Mouse (Mus musculus) frontal cortex, adult (tissue): ENCODE measurements around the gene Slc26a3.
"Not testable (repeated sequence)": the region's sequence is repeated elsewhere in the genome, so short reads cannot be mapped to it uniquely, and the experiment has no call there.

Experiments used
- ATAC-seq: cut with Nextera tagmentation; 2 replicates; pipeline ENCODE4 v1.9.2; 2017; ENCODE audit warnings: mild to moderate bottlenecking, moderate library complexity, mixed read lengths; ENCODE audit not compliant: low TSS enrichment

Gene Slc26a3

GRCm38 (mm10) chr12:31421901-31422574, 31.4 kb downstream of the Slc26a3 start:
- no peak for ATAC-seq

DNA sequence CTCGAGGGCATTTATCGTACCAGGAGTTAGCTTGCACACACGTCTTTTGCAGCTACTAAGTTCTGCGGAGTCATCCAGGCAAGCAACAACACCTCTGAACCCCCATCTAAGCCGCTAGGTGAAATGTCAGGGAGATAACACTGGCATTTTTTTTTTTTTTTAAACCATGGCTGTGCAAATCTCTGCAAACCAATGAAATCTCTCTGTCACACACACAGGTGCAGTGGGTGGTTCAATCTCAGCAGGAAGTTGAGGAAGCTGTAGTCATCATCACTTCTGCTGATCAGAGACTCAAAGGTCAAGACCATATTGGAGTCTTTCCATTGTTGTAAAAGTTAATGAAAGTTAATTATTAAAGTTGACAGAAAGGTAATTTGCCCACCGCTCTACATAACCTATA, 47.1 kb downstream of the Slc26a3 start:
- no peak for ATAC-seq

GRCm38 (mm10) chr12:31439612-31440011, 48.9 kb downstream of the Slc26a3 start:
- ATAC-seq: no peak

- ATAC-seq: no peak
Observed at GRCm38 (mm10) chr12:31444131-31444546, 53.5 kb downstream of the Slc26a3 start.

GRCm38 (mm10) chr12:31444827-31445226, 54.2 kb downstream of the Slc26a3 start:
- no peak for ATAC-seq

- no peak for ATAC-seq
Observed at GRCm38 (mm10) chr12:31449341-31449740, 58.7 kb downstream of the Slc26a3 start.

- ATAC-seq: no peak
Observed at GRCm38 (mm10) chr12:31456271-31456670, 65.6 kb downstream of the Slc26a3 start.

DNA sequence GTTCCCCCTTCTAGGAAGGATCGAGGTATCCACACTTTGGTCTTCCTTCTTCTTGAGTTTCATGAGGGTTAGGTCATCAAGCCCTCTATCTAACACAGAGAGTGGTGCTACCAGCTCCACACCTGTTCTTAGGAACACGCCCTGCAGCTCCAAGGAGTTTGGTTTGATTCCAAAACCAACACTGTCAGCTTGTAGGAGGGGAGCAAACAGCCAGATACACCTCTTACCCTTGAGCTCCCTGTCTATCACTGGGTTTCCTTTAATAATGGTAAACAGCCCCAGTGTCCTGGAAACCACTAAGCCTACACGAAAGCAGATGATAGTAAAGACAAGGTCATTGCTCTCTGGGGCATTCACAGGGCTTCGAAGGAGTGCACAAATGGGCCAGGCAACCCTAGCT, 67.8 kb downstream of the Slc26a3 start:
- no peak for ATAC-seq

DNA sequence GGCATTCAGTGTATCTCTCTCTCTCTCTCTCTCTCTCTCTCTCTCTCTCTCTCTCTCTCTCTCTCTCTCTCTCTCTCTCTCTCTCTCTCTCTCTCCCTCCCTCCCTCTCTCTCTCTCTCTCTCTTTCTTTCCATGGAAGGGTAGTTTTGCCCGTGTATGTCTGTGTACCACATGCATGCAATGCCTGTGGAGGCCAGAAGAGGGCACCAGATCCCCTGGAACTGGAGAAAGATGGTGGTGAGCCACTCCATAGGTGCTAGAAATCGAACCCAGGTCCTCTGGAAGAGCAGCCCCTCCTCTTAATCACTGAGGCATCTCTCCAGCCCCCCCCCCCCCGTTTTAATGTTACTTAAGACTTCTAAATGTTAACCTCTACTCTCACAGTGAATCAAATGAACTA, 69.6 kb downstream of the Slc26a3 start:
- ATAC-seq: not testable (repeated sequence)

DNA sequence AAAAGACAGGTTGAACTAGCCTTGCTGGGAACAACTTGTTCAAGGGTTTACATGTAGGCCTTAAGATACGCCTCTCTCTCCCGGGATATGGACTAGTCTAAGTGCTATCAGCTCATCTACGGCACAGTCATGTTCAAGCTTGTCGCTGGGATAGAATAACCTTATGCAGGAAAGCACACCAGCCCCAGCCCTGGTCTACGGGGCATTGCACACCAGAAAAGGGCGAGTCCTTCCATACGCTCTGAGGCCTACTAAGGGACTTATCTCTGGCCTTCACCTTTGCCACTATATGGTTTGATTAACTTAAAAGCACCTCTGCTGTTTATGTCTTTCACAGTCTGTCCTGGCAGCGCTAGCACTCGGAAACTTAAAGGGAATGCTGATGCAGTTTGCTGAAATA, 70.7 kb downstream of the Slc26a3 start:
- no peak for ATAC-seq

GRCm38 (mm10) chr12:31462615-31463014, 71.9 kb downstream of the Slc26a3 start:
- no peak for ATAC-seq

- ATAC-seq: not testable (repeated sequence)
Observed at GRCm38 (mm10) chr12:31478182-31478581, 87.5 kb downstream of the Slc26a3 start.

DNA sequence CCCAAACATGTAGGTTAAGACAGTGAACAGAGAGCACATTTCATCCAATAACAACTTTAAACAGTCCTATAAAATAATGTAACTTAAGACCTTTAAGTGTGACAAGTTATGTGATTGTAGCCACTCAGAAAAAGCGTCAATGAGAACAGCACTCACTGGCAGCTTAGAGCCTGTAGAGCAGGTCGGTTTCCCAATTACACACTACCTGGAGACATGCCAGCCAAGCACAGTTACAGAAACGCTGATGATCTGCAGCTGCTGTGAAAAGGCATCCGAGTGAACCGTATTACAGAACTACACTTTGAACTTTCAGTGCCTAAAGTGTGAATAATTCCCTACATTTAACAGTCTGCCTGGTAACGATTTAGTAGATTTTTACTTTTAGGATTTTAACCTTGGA, 95.8 kb downstream of the Slc26a3 start:
- no peak for ATAC-seq

DNA sequence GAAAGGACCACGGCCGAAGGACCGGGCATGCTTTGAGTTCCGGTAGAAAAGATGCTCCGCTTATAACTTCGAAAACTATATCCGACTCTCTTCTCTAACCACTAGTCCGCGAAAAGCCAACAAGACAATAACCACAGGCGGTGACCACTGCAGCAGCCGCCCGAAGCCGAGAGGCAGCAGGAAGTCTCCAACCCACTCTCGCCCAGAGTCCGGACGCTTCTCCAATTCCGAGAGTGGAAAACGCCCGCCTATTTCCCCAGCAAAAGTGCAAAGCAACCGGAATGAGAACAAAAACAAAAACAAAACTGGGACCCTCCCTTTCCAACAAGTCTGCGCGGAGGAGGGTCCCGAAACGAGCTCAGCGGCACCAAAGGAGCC, 108.3 kb downstream of the Slc26a3 start:
- ATAC-seq: 0 out of 2 replicates have a peak, but pooled peaks have one; percentile 8

DNA sequence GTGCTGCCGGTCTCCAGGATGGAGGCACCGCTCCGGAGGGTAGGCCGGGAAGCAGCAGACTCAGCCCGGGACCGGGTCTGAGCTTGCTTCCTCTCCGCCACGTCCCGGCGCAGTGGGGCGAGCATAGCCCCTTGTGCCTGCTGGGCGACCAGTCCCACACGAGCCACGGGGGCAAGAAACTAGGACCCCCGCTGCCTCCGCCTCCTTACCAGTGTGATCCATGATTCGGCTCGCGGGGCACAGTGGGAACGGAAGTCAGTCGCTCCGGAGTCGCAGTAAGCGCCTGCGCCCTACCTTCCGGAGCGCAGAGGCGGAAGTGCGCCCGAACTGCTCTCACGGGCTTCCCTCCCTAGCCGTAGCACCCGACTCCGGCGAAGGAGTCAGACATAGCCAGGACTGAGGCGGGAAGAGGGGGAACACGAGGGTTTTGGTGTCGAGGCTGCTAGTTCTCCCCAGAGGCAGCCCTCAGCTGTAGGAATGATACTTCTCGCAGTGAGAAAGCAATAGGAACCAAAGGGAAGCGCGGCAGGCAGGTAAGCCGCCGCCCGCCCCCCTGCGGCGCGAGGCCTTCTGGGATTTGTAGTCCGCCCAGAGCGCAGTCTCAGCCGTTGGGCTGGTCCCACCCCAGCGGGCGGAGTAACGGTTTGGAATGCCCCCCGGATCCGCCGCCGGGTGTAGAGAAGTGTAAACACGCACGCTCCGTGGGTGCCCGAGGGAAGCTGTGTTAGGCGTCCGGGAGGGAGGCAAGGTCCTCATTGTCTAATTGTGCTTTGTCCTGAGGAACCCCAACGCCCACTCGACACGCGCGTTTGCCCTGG, 108.9 kb downstream of the Slc26a3 start, which contains the start of gene Cbll1:
Gene Cbll1, minus strand, starts transcription at position 303 of the 818 bp plus-strand sequence.
- peak; percentile 99 for ATAC-seq

- ATAC-seq: no peak; the same call in 1 of the 2 replicates
Observed at GRCm38 (mm10) chr12:31500196-31500595, 109.5 kb downstream of the Slc26a3 start.

- ATAC-seq: no peak
Observed at GRCm38 (mm10) chr12:31501266-31501665, 110.6 kb downstream of the Slc26a3 start.

GRCm38 (mm10) chr12:31503211-31503610, 112.5 kb downstream of the Slc26a3 start:
- no peak for ATAC-seq

DNA sequence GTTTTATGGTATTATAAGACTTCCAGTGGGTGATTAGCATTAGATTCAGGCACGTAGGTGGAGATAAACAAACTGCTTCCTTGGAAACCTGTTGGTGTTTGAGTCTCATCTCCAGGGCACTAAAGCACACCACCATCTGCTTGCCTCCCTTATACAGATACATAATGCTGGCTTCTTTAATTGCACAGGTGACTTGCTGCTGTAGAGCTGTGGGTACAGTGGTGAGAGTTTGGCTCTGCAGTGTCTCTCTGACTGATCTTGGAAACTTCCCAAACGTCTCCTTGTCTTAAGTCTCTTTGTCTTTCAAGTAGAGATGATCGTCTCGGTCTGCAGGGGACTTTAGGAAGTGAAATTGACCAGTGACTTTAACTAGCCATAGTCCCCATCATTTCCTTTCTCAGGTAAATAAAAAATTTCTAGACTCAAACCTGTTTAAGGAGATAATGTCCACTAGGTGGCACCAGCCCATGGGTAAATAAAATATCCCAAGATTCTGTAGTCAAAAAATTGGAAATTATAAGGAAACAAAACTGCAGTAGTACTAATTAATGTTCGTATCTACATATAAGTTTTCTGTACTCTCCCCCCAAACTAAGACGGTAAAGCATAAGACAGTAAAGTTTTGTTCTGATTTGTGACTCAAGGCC, 117.2 kb downstream of the Slc26a3 start:
- peak; percentile 57; the same call in 1 of the 2 replicates for ATAC-seq

DNA sequence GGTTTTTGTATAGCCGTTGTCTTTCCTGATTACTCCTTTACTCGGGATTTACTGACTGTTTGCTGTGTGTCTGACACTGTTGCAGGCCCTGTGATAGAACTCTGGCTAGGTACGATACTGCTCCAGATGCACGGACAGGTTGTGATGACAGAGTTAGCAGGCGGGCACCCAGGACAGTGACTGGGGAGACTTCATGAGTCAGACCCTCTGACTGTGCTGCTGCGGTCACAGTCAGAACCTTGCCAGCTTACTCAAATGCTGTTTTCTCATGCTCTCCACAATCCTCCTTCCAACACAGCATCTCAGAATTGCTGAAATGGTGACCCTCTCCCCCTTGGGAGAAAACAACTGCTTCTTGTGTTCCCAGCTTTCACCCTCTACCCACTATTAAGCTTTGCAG, 117.8 kb downstream of the Slc26a3 start:
- no peak for ATAC-seq

- ATAC-seq: peak; percentile 78
Observed at GRCm38 (mm10) chr12:31511218-31511617, 120.5 kb downstream of the Slc26a3 start.

- ATAC-seq: no peak
Observed at GRCm38 (mm10) chr12:31512634-31513411, 122.2 kb downstream of the Slc26a3 start.
